Mouse (Mus musculus) gastrocnemius, postnatal 14 days (tissue): ENCODE results near the gene Glipr1l1. TPM values are rescaled to one million over a fixed set of nuclear protein-coding genes. Genes with fewer than 3 reads are reported as not detected.
A peak's percentile ranks its signal among the peaks of the same experiment; 100 is the strongest.
"Not testable (repeated sequence)": the region's sequence is repeated elsewhere in the genome, so short reads cannot be mapped to it uniquely, and the experiment has no call there.

Experiments
- DNase-seq: peaks from one replicate; pipeline ENCODE4 v3.0.0; 2021; ENCODE audit warnings: mixed read lengths
- intact Hi-C: fragments of 180-260 bp; cut with DNase I; formaldehyde crosslinking; loops from one replicate; pipeline ENCODE4 v1.15.1; 2025; ENCODE audit warnings: low total_unique reads
- long read RNA-seq, 2 experiments: library from polyadenylated mRNA; stranded (forward); transcript quantifications; one replicate each; pipeline ENCODE4 v2.0.0; 2021
- total RNA-seq, 2 experiments: library from RNA; stranded (reverse); gene quantifications; 2 replicates each; pipeline ENCODE4 v1.2.3; 2021

The Glipr1l1 gene
- not detected for total RNA-seq
- long read RNA-seq, experiment 1 = 0 reads
- long read RNA-seq, experiment 2 = 0 reads

- intact Hi-C loops = no loop called here
- DNase-seq = peak; percentile 14
These were observed at the start of gene Glipr1l1 for GRCm38 (mm10) chr10:112059702-112060582. Gene Glipr1l1 (plus strand): TSS chr10:112060189.

DNA sequence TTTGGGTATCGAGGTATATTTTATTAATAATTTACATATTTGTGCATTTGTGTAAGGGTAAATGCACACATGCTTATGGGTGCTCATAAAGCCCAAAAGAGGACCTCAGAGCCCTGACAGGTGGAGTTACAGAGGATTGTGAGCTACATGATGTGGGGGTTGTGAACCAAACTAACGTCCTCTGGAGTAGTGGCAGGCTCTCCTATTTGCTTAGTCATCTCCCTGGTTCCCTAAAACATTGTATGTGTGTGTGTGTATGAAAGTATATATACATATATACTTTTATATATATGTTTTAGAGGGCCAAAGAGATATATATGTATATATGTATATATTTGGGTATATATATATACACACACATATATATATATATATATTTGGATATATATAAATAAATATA, 36.4 kb upstream of the Glipr1l1 start:
- DNase-seq = no peak
- intact Hi-C loops = no loop called here

GRCm38 (mm10) chr10:112028689-112029088, 31.3 kb upstream of the Glipr1l1 start:
- intact Hi-C loops = not testable (repeated sequence)

DNA sequence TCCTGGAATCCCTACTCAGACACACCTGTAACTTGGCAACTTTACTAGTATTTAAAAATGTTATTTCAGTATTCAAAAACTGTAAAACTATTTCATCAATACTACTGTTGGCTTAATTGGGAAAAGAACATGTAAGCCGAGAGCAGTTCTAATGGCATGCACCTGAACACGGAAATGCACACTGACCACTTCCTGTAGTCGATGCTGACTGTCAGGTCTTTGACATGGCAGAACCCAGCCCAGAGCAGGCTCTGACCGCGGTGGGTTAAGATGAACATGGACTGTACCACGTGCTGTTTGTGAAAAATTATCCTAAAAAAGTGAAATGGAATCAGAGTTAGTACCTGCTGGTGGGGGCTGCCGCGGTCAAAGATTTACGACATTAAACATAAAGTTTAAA, 16.5 kb upstream of the Glipr1l1 start:
- DNase-seq, intact Hi-C loops: not testable (repeated sequence)

More at GRCm38 (mm10) chr10:112028689-112029088, 31.3 kb upstream of the Glipr1l1 start:
- not testable (repeated sequence) for DNase-seq

DNA sequence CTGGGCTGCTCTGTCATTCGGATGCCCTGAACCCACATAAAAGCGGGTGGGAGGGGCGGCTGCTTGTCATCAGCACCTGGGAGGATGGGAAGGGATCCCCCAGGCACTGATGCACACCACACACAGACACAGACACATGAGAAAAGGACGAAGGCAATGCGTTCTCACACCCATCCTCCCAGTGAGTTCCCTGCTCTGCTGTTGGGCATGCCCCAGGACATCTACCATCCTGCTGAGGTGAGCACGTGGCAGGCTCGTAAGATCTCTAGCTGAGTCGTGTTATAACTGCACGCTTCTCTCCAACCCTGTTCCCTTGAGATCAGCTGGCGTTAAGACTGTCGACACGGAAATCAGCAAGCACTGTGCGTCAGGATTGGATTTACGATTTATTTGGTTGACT, 15.7 kb upstream of the Glipr1l1 start:
- intact Hi-C loops, DNase-seq: not testable (repeated sequence)

GRCm38 (mm10) chr10:112051220-112051619, 8.8 kb upstream of the Glipr1l1 start:
- intact Hi-C loops = no loop called here

DNA sequence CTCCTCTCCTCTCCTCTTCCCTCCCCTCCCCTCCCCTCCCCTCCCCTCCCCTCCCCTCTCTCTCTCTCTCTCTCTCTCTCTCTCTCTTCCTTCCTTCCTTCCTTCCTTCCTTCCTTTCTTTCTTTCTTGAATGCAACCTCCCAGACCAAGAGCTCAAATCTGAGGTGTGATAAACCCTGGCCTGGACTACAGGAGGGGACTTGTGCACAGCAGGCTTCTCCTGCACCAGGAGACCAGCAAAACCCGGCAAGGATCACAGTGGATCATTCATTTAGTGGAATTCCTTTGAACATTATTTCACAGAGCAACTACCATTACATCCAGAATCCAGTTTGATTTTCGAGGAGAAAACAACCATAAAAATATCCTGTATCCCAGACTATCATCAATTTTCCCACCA, 8.0 kb upstream of the Glipr1l1 start:
- intact Hi-C loops, DNase-seq: not testable (repeated sequence)

More at GRCm38 (mm10) chr10:112051220-112051619, 8.8 kb upstream of the Glipr1l1 start:
- no peak for DNase-seq

- intact Hi-C loops, DNase-seq: not testable (repeated sequence)
These were observed 570 bp downstream of the Glipr1l1 start for GRCm38 (mm10) chr10:112060583-112060934.

DNA sequence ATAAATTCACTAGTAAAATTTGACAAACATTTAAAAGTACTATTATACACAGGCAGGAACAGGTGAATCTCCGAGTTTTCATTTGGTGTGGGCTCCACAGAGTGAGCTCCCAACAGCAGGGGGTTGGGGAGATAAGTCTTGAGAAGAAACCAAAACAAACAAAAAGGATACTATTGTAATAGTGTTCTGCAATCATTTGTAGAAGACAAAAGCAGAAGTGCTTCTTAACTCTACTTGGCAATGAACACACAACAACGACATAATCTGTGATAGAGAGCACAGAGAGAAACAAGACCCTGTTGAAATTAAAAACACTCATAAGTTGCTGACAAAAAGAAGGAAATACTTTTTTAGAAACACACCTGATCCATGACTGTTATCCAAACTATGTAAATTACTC, 20.1 kb downstream of the Glipr1l1 start:
- DNase-seq = no peak

DNA sequence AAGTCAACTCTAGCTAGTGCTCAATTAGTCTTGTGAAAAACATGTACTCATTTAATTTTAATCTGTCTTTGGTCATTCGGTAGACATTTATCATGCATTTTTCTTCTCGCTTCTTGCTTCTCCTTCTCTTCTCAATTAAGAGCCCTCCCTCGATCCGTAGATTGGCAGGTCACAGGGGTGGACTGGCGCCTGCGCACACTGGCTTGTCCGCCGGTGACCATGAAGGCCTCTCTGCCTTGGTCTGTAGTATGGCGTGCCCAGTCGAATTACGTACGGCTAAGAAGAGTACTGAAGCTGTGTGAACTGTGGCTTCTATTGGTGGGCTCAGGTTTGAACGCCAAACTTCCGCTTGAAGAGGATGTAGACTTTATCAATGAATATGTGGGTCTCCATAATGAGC, 23.2 kb downstream of the Glipr1l1 start, which contains the start of gene Glipr1l2:
Gene Glipr1l2 (plus strand): TSS at position 198 of the 400 bp plus-strand sequence.
- intact Hi-C loops = no loop called here
- no peak for DNase-seq

More for the DNA sequence above, 20.1 kb downstream of the Glipr1l1 start:
- intact Hi-C loops = no loop called here

- DNase-seq = peak; percentile 18
- intact Hi-C loops = loop anchor here (2.0 kb wide), 1 partner anchor 127 kb away; no protein-coding TSS in a partner anchor
These were observed 45.8 kb downstream of the Glipr1l1 start for GRCm38 (mm10) chr10:112105785-112106184.

DNA sequence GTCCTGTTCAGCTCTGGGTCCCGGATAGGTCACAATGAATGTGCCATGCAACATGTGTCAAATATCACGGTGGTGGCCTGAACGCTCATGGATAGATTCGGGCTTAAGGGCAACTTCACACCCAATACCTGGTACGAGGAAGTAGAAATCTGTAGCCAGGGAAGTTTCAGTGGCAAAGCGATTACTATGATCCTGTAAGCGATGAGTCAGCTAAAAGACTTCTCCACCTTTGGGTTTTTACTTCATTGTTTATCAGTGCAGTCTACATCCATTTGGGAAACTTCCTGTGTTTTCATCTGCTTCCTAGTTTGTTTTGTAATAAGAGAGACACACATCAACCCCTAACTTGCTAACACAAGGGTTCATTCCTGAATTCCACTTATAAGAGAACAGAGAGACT, 50.4 kb downstream of the Glipr1l1 start:
- DNase-seq = no peak
- intact Hi-C loops = no loop called here

GRCm38 (mm10) chr10:112125090-112125489, 65.1 kb downstream of the Glipr1l1 start:
- intact Hi-C loops, DNase-seq: not testable (repeated sequence)

DNA sequence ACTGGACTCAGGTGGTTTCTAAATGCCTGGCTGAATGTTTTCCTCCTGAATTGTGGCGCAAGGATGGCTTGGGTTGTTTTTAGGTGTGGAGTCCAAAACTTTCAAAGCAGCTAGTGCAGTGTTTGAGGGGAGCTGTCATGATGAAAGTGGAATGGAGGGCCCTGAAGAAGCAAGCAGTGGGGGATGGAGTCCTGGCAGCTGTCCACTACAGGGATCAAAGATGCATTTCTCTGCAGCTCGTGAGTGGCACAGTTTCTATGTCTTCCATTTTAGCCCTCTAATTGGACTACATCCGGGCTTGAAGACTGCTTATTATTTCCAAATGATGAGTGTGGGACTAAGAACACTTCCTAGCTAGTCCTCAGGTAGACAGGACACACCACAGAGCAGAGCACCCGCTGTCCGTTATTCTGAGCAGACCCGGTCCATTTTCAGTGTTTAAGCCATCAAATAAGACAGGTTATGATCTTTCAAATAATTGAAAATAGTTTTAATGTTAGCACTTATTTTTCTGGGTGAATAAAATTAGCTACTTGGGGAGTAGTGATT, 67.8 kb downstream of the Glipr1l1 start:
- DNase-seq, intact Hi-C loops: not testable (repeated sequence)

Other genes with a start within 250 kb of the Glipr1l1 start
- gene Krr1, start 87.5 kb upstream of the Glipr1l1 start, total RNA-seq = 10 to 100 TPM; 20.8 to 23.1 TPM
- gene Glipr1, start 57.6 kb upstream of the Glipr1l1 start, total RNA-seq = under 1 TPM in 1 of 2 experiments, not detected in 1; 0.22 TPM
- not detected for gene Glipr1l2, start 23.2 kb downstream of the Glipr1l1 start, total RNA-seq
- not detected for gene Glipr1l3, start 100.1 kb downstream of the Glipr1l1 start, total RNA-seq
- gene Caps2, start 103.4 kb downstream of the Glipr1l1 start, total RNA-seq = not detected
- under 1 TPM; 0.23 to 0.27 TPM for gene Kcnc2, start 210.9 kb downstream of the Glipr1l1 start, total RNA-seq